7 mouse cellular contexts compared by ENCODE assay signal in genomic region chr12:112800476-112800875, GRCm38 (mm10). TPM values are rescaled to one million over a fixed set of nuclear protein-coding genes. Genes with fewer than 3 reads are reported as not detected.
DNase-seq lines count a peak whose midpoint lies in the region.

No protein-coding gene starts in this region.

- peak; percentile 87 for DNase-seq in CD4-positive, CD25-positive, alpha-beta regulatory T cell, adult 2 months (ENCODE audit: low read depth, low spot score)
- DNase-seq in MEL-GATA-1-ER (ENCODE audit: extremely low read depth, low read depth) = peak; percentile 67
- DNase-seq in cerebellum, adult 9-11 months = peak; percentile 66
- DNase-seq in gastrocnemius, adult 8-10 months (ENCODE audit: low spot score in 2 of 2) = peak; percentile 37 to 55
- DNase-seq in kidney, postnatal 14 days = peak; percentile 74
- DNase-seq in lung, postnatal 14 days = peak; percentile 81
- peak; percentile 76 for DNase-seq in right cerebral cortex, postnatal 14 days

RNA-seq across cellular contexts. Expression of gene Ahnak2, which starts 2.0 kb away (rescaled TPM):
- 1 to 10 TPM; 6.9 to 8.7 (median 7.6) TPM for total RNA-seq in gastrocnemius, adult 8-10 months (2022)

RNA-seq across cellular contexts. Expression of gene Clba1, which starts 8.3 kb away (rescaled TPM):
- total RNA-seq in gastrocnemius, adult 8-10 months (2022) = under 1 TPM; 0.17 to 0.61 (median 0.45) TPM

RNA-seq across cellular contexts. Expression of gene Cdca4, which starts 28.7 kb away (rescaled TPM):
- 1 to 10 TPM; 1.9 to 2.8 (median 2.5) TPM for total RNA-seq in gastrocnemius, adult 8-10 months (2022)

RNA-seq across cellular contexts. Expression of gene Pld4, which starts 40.0 kb away (rescaled TPM):
- total RNA-seq in gastrocnemius, adult 8-10 months (2022) = 1 to 10 TPM in 3 of 4 experiments, under 1 TPM in 1; 0.48 to 2.5 (median 1.7) TPM

Comparison
In these comparisons a context has a peak if more than half of its experiments do, and no peak if none do; other contexts are left out.
1. Peak in every context shown above with its lines: DNase-seq.